Mouse (Mus musculus): ENCODE results near the gene Patl2.

- TF ChIP-seq CTCF (IDR thresholded peaks at IDR 0.05) (no peak), EP300 (IDR thresholded peaks at IDR 0.05; ENCODE audit: insufficient read depth, low read depth, low read length) (no peak), POLR2A (IDR thresholded peaks at IDR 0.05; ENCODE audit: insufficient read depth, low read depth, low read length) (no peak)
Observed at GRCm38 (mm10) chr2:122163430-122164195, 22.4 kb downstream of the Patl2 start.
